Mouse (Mus musculus): ENCODE measurements around the gene Eif3k. TPM values are rescaled to one million over a fixed set of nuclear protein-coding genes. Genes with fewer than 3 reads are reported as not detected.

The Eif3k gene
- polyA plus RNA-seq, 1 experiment: 379 TPM

GRCm38 (mm10) chr7:28925317-28925716 lies 56.3 kb downstream of the Eif3k start:
- no peaks in the 10 kb centered on the region for H3K27me3 ChIP-seq (ENCODE audit: control insufficient read depth, insufficient read depth, low read length)
- H3K4me3 ChIP-seq (ENCODE audit: control insufficient read depth, low read depth, low read length): no peak overlapping the region
- TF ChIP-seq POLR2A (IDR thresholded peaks at IDR 0.05; ENCODE audit: control insufficient read depth, low read depth, low read length) (no peak), CTCF (IDR thresholded peaks at IDR 0.05; ENCODE audit: control insufficient read depth, insufficient read depth, insufficient replicate concordance, low read depth, low read length) (no peak)
- peak overlapping the region; percentile 69 for H3K27ac ChIP-seq (ENCODE audit: control insufficient read depth, insufficient read depth, low read depth, low read length)
- peaks cover 8% of the 10 kb centered on the region for H3K4me1 ChIP-seq (ENCODE audit: control insufficient read depth, insufficient read depth, low read length)
- H3K36me3 ChIP-seq (ENCODE audit: control insufficient read depth, insufficient read depth, low read length): no peaks in the 10 kb centered on the region

GRCm38 (mm10) chr7:28924802-28925201 lies 56.9 kb downstream of the Eif3k start:
- TF ChIP-seq CTCF (IDR thresholded peaks at IDR 0.05; ENCODE audit: control insufficient read depth, insufficient read depth, insufficient replicate concordance, low read depth, low read length): no peak
- no peak for TF ChIP-seq POLR2A (IDR thresholded peaks at IDR 0.05; ENCODE audit: control insufficient read depth, low read depth, low read length)
- Histone ChIP-seq H3K27me3 (ENCODE audit: control insufficient read depth, insufficient read depth, low read length) (no peaks in the 10 kb centered on the region), H3K4me1 (ENCODE audit: control insufficient read depth, insufficient read depth, low read length) (peaks cover 8% of the 10 kb centered on the region), H3K36me3 (ENCODE audit: control insufficient read depth, insufficient read depth, low read length) (no peaks in the 10 kb centered on the region), H3K27ac (ENCODE audit: control insufficient read depth, insufficient read depth, low read depth, low read length) (peak overlapping the region; percentile 69), H3K4me3 (ENCODE audit: control insufficient read depth, low read depth, low read length) (no peak overlapping the region)

- Histone ChIP-seq H3K27me3 (ENCODE audit: control insufficient read depth, insufficient read depth, low read length) (no peaks in the 10 kb centered on the region), H3K4me3 (ENCODE audit: control insufficient read depth, low read depth, low read length) (no peak overlapping the region), H3K4me1 (ENCODE audit: control insufficient read depth, insufficient read depth, low read length) (peaks cover 8% of the 10 kb centered on the region), H3K27ac (ENCODE audit: control insufficient read depth, insufficient read depth, low read depth, low read length) (peak overlapping the region; percentile 0; the same call in 1 of the 2 replicates), H3K36me3 (ENCODE audit: control insufficient read depth, insufficient read depth, low read length) (no peaks in the 10 kb centered on the region)
- TF ChIP-seq CTCF (IDR thresholded peaks at IDR 0.05; ENCODE audit: control insufficient read depth, insufficient read depth, insufficient replicate concordance, low read depth, low read length): no peak
- no peak for TF ChIP-seq POLR2A (IDR thresholded peaks at IDR 0.05; ENCODE audit: control insufficient read depth, low read depth, low read length)
These were observed 57.8 kb downstream of the Eif3k start for GRCm38 (mm10) chr7:28923865-28924291.

- H3K4me1 ChIP-seq (ENCODE audit: control insufficient read depth, insufficient read depth, low read length): peaks cover 8% of the 10 kb centered on the region
- no peak for TF ChIP-seq POLR2A (IDR thresholded peaks at IDR 0.05; ENCODE audit: control insufficient read depth, low read depth, low read length)
- no peak overlapping the region; the same call in 1 of the 2 replicates for H3K27ac ChIP-seq (ENCODE audit: control insufficient read depth, insufficient read depth, low read depth, low read length)
- no peaks in the 10 kb centered on the region; the same call in 1 of the 2 replicates for H3K36me3 ChIP-seq (ENCODE audit: control insufficient read depth, insufficient read depth, low read length)
- H3K4me3 ChIP-seq (ENCODE audit: control insufficient read depth, low read depth, low read length): no peak overlapping the region
- no peaks in the 10 kb centered on the region for H3K27me3 ChIP-seq (ENCODE audit: control insufficient read depth, insufficient read depth, low read length)
These were observed 59.1 kb downstream of the Eif3k start for GRCm38 (mm10) chr7:28922606-28923005.

GRCm38 (mm10) chr7:28921722-28922465 lies 59.8 kb downstream of the Eif3k start:
- H3K4me3 ChIP-seq (ENCODE audit: control insufficient read depth, low read depth, low read length): no peak overlapping the region
- H3K4me1 ChIP-seq (ENCODE audit: control insufficient read depth, insufficient read depth, low read length): peaks cover 8% of the 10 kb centered on the region
- TF ChIP-seq POLR2A (IDR thresholded peaks at IDR 0.05; ENCODE audit: control insufficient read depth, low read depth, low read length) (no peak), CTCF (IDR thresholded peaks at IDR 0.05; ENCODE audit: control insufficient read depth, insufficient read depth, insufficient replicate concordance, low read depth, low read length) (no peak; the same call in 1 of the 2 replicates)
- no peak overlapping the region for H3K27ac ChIP-seq (ENCODE audit: control insufficient read depth, insufficient read depth, low read depth, low read length)
- H3K36me3 ChIP-seq (ENCODE audit: control insufficient read depth, insufficient read depth, low read length): no peaks in the 10 kb centered on the region; the same call in 1 of the 2 replicates
- no peaks in the 10 kb centered on the region for H3K27me3 ChIP-seq (ENCODE audit: control insufficient read depth, insufficient read depth, low read length)

Other genes with a start within 250 kb of the Eif3k start
- gene Mrps12, start 240.0 kb downstream of the Eif3k start, polyA plus RNA-seq (2012; rRNA removed): 29.5 and 39.3 TPM in 2 replicates
- gene Sars2, start 239.9 kb downstream of the Eif3k start, polyA plus RNA-seq (2012; rRNA removed): 12.5 and 13.6 TPM in 2 replicates
- not detected in 2 replicates for gene Ccer2, start 225.7 kb downstream of the Eif3k start, polyA plus RNA-seq (2012; rRNA removed)
- gene Sirt2, start 215.1 kb downstream of the Eif3k start, polyA plus RNA-seq (2012; rRNA removed): 144 and 203 TPM in 2 replicates
- gene Nfkbib, start 214.4 kb downstream of the Eif3k start, polyA plus RNA-seq (2012; rRNA removed): 134 and 152 TPM in 2 replicates
- gene Rinl, start 192.9 kb downstream of the Eif3k start, polyA plus RNA-seq (2012; rRNA removed): 1.1 and 1.6 TPM in 2 replicates
- gene Hnrnpl, start 173.3 kb downstream of the Eif3k start, polyA plus RNA-seq (2012; rRNA removed): 162 and 200 TPM in 2 replicates
- gene Ech1, start 156.6 kb downstream of the Eif3k start, polyA plus RNA-seq (2012; rRNA removed): 124 and 147 TPM in 2 replicates
- 13.8 and 17.5 TPM in 2 replicates for gene Lgals4, start 148.0 kb downstream of the Eif3k start, polyA plus RNA-seq (2012; rRNA removed)
- 1.4 and 1.7 TPM in 2 replicates for gene Lgals7, start 118.0 kb downstream of the Eif3k start, polyA plus RNA-seq (2012; rRNA removed)
- 0.14 and 0.17 TPM in 2 replicates for gene Capn12, start 100.4 kb downstream of the Eif3k start, polyA plus RNA-seq (2012; rRNA removed)
- gene Actn4, start 19.5 kb downstream of the Eif3k start, polyA plus RNA-seq (2012; rRNA removed): 73.9 and 77.5 TPM in 2 replicates
- gene Map4k1, start 186 bp upstream of the Eif3k start, polyA plus RNA-seq (2012; rRNA removed): 58.8 and 83.2 TPM in 2 replicates
- 0.70 and 1.1 TPM in 2 replicates for gene Ryr1, start 143.3 kb upstream of the Eif3k start, polyA plus RNA-seq (2012; rRNA removed)
- gene Rasgrp4, start 153.0 kb upstream of the Eif3k start, polyA plus RNA-seq (2012; rRNA removed): 0.31 and 1.1 TPM in 2 replicates
- gene Fam98c, start 174.4 kb upstream of the Eif3k start, polyA plus RNA-seq (2012; rRNA removed): 194 and 338 TPM in 2 replicates
- gene Ggn, start 188.3 kb upstream of the Eif3k start, polyA plus RNA-seq (2012; rRNA removed): 506 and 536 TPM in 2 replicates
- 40.9 and 41.8 TPM in 2 replicates for gene Spred3, start 188.5 kb upstream of the Eif3k start, polyA plus RNA-seq (2012; rRNA removed)
- 362 and 383 TPM in 2 replicates for gene Psmd8, start 198.8 kb upstream of the Eif3k start, polyA plus RNA-seq (2012; rRNA removed)
- gene Catsperg1, start 232.2 kb upstream of the Eif3k start, polyA plus RNA-seq (2012; rRNA removed): 222 and 254 TPM in 2 replicates

Data from testis, adult 2 months (tissue).